In the genomic region with DNA sequence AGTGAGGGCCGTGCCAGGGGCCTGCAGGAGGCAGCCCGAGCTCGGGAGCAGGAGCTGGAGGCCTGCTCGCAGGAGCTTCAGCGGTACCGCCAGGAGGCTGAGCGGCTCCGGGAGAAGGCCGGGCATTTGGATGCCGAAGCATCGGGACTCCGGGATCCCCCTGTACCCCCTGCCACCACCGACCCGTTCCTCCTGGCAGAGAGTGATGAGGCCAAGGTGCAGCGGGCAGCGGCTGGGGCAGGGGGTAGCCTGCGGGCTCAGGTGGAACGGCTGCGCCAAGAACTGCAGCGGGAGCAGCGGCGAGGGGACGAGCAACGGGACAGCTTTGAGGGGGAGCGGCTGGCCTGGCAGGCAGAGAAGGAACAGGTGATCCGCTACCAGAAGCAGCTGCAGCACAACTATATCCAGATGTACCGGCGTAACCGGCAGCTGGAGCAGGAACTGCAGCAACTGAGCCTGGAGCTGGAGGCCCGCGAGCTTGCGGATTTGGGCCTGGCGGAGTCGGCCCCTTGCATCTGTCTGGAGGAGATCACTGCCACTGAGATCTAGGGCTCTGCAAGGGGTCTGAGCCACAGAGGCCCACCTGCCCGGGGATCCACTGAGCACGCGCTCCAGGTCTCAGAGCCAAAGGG, we compare ENCODE assay signal across 22 mouse cellular contexts. TPM values are rescaled to one million over a fixed set of nuclear protein-coding genes. Genes with fewer than 3 reads are reported as not detected.
DNase-seq lines count a peak whose midpoint lies in the region; ATAC-seq and TF ChIP-seq lines count a peak whose summit lies in the region.
"Had no signal": no experiment of that assay in that cellular context is flagged by ENCODE, and none has a peak within 500 bp of the region (broad histone marks: within the 10 kb centered on the region; RNA-seq: fewer than 3 reads in every experiment).

No protein-coding gene starts in this region.

- peaks cover 18% of the 10 kb centered on the region for H3K79me2 ChIP-seq in myocyte (ENCODE audit: control insufficient read depth, insufficient read depth)

- peaks cover 4% of the 10 kb centered on the region for H3K4me1 ChIP-seq in embryonic facial prominence, embryonic 11.5 days (ENCODE audit: control insufficient read depth, insufficient read depth, low read length)

- H3K4me3 ChIP-seq in layer of hippocampus, adult 2 months: no peak overlapping the region
- no peak overlapping the region for H3K4me3 ChIP-seq in embryonic facial prominence, embryonic 11.5 days (ENCODE audit: low read depth, low read length)
- no peak overlapping the region for H3K4me3 ChIP-seq in myocyte
- H3K4me3 ChIP-seq: heart, adult 2 months; heart, embryonic 15.5 days; midbrain, embryonic 12.5 days; neural tube, embryonic 13.5 days had no signal

- no peak overlapping the region for H3K4me2 ChIP-seq in embryonic facial prominence, embryonic 11.5 days (ENCODE audit: low read depth, low read length)
- H3K4me2 ChIP-seq in myocyte (ENCODE audit: low read depth): no peak overlapping the region
- H3K4me2 ChIP-seq: heart, embryonic 15.5 days; midbrain, embryonic 12.5 days; neural tube, embryonic 13.5 days had no signal

- no peak for TF ChIP-seq CTCF in layer of hippocampus, adult 2 months (conservative IDR thresholded peaks at IDR 0.05)

- no peak overlapping the region for H3K9ac ChIP-seq in embryonic facial prominence, embryonic 11.5 days (replicated peaks; ENCODE audit: low read length)
- H3K9ac ChIP-seq: heart, embryonic 15.5 days; midbrain, embryonic 12.5 days; neural tube, embryonic 13.5 days had no signal

- no peaks in the 10 kb centered on the region for H3K27me3 ChIP-seq in embryonic facial prominence, embryonic 11.5 days (ENCODE audit: control insufficient read depth, insufficient read depth, low read length)
- no peaks in the 10 kb centered on the region for H3K27me3 ChIP-seq in myocyte (ENCODE audit: control insufficient read depth, insufficient read depth, insufficient read length)
- H3K27me3 ChIP-seq: heart, embryonic 15.5 days; midbrain, embryonic 12.5 days; neural tube, embryonic 13.5 days had no signal

- H3K27ac ChIP-seq in layer of hippocampus, adult 2 months: peak overlapping the region; percentile 82; the same call in 1 of the 2 replicates
- no peak overlapping the region for H3K27ac ChIP-seq in embryonic facial prominence, embryonic 11.5 days (replicated peaks; ENCODE audit: low read depth, low read length)
- H3K27ac ChIP-seq: heart, embryonic 15.5 days; midbrain, embryonic 12.5 days; neural tube, embryonic 13.5 days had no signal

- no peak for ATAC-seq in embryonic facial prominence, embryonic 11.5 days (replicated peaks; ENCODE audit: insufficient number of reproducible peaks, low FRiP score, low TSS enrichment, low read depth)
- ATAC-seq in erythroid progenitor cell, adult 5-6 weeks (replicated peaks; ENCODE audit: low FRiP score, poor library complexity, severe bottlenecking): no peak
- ATAC-seq: forebrain, embryonic 16.5 days; lung, postnatal 0 days had no signal

- WGBS in embryonic facial prominence, embryonic 11.5 days: 83% methylated on average over 37 of the region's 37 CpGs

- TF ChIP-seq POLR2A in myocyte (IDR thresholded peaks at IDR 0.05; ENCODE audit: insufficient read length, low read depth): peak; percentile 9

- H3K9me3 ChIP-seq in embryonic facial prominence, embryonic 11.5 days (replicated peaks; ENCODE audit: control insufficient read depth, low read length): no peaks in the 10 kb centered on the region
- H3K9me3 ChIP-seq: heart, embryonic 15.5 days; midbrain, embryonic 12.5 days; neural tube, embryonic 13.5 days had no signal

- H3K36me3 ChIP-seq in embryonic facial prominence, embryonic 11.5 days (replicated peaks; ENCODE audit: control insufficient read depth, insufficient read depth, low read depth, low read length): peaks cover 23% of the 10 kb centered on the region
- peaks cover 5% of the 10 kb centered on the region for H3K36me3 ChIP-seq in myocyte (ENCODE audit: control insufficient read depth, insufficient read depth)

- peak; percentile 36 for DNase-seq in cerebellum, adult 11-12 months
- DNase-seq in cerebellum, postnatal 4 days (ENCODE audit: low spot score in 2 of 2): no peak
- no peak for DNase-seq in layer of hippocampus, adult 2 months (ENCODE audit: low spot score in 2 of 2)
- no peak for DNase-seq in layer of hippocampus, adult 18-20 months (ENCODE audit: low spot score in 2 of 2)
- DNase-seq in embryonic facial prominence, embryonic 11.5 days (ENCODE audit: low spot score): peak; percentile 39
- no peak for DNase-seq in gastrocnemius, postnatal 10 days
- DNase-seq: adrenal gland, postnatal 36 days; cerebellum, adult 2 months; heart, adult 2 months; kidney, adult 9 months; kidney, postnatal 36 days; liver; thymus, postnatal 4 days had no signal

- no peak overlapping the region for H3ac ChIP-seq in myocyte (ENCODE audit: control insufficient read depth, insufficient read length)

TF ChIP-seq in myocyte, 11 proteins besides CTCF, POLR2A, EP300 and RAD21:
- TF ChIP-seq TCF3 (IDR thresholded peaks at IDR 0.05; ENCODE audit: insufficient read length, low read depth) (no peak), POLR2AphosphoS2 (IDR thresholded peaks at IDR 0.05; ENCODE audit: insufficient read length, low read depth) (peak; percentile 16)
TF ChIP-seq in myocyte: peak in this region for 1.

RNA-seq across cellular contexts. Expression of gene Lzts2, which starts 11.8 kb away (rescaled TPM):
- 10 to 100 TPM; 28.5 to 30.1 TPM for total RNA-seq in layer of hippocampus, adult 2 months (2021)
- total RNA-seq in layer of hippocampus, adult 18-20 months (2021): 10 to 100 TPM; 32.0 to 35.6 TPM
- polyA plus RNA-seq in embryonic facial prominence, embryonic 11.5 days (2014; fragmentation: Nextera tagmentation; extraction: Ambion mirVana): 53.2 and 57.8 TPM in 2 replicates
- polyA plus RNA-seq in myocyte (2012; fragmentation: generic; extraction: Trizol): 66.1 TPM
- 10 to 100 TPM; 35.4 to 43.4 TPM for total RNA-seq in gastrocnemius, postnatal 10 days (2021)
- 3.8 TPM in 1 of 2 replicates, not detected in the other for total RNA-seq in erythroid progenitor cell, adult 5-6 weeks (2015; ENCODE audit: low replicate concordance)
- 1.4 and 2.2 TPM in 2 replicates for total RNA-seq in erythroid progenitor cell, adult 5-6 weeks (2017; ENCODE audit: low replicate concordance)

RNA-seq across cellular contexts. Expression of gene Pdzd7, which starts 19.5 kb away (rescaled TPM):
- total RNA-seq in layer of hippocampus, adult 2 months (2021): 1 to 10 TPM; 2.1 to 3.3 TPM
- total RNA-seq in layer of hippocampus, adult 18-20 months (2021): 1 to 10 TPM; 1.8 to 2.6 TPM
- 0.21 and 0.41 TPM in 2 replicates for polyA plus RNA-seq in embryonic facial prominence, embryonic 11.5 days (2014; fragmentation: Nextera tagmentation; extraction: Ambion mirVana)
- polyA plus RNA-seq in myocyte (2012; fragmentation: generic; extraction: Trizol): 5.0 TPM
- total RNA-seq in gastrocnemius, postnatal 10 days (2021): 10 to 100 TPM; 12.4 to 19.5 TPM
- not detected in 2 replicates for total RNA-seq in erythroid progenitor cell, adult 5-6 weeks (2015; ENCODE audit: low replicate concordance)
- total RNA-seq in erythroid progenitor cell, adult 5-6 weeks (2017; ENCODE audit: low replicate concordance): not detected in 2 replicates
- total RNA-seq: hematopoietic stem cell, adult 5-6 weeks had no signal
- polyA plus RNA-seq: liver, embryonic 16.5 days had no signal

RNA-seq across cellular contexts. Expression of gene Mrpl43, which starts 19.8 kb away (rescaled TPM):
- total RNA-seq in layer of hippocampus, adult 2 months (2021): 10 to 100 TPM; 38.6 to 41.1 TPM
- 10 to 100 TPM; 40.6 to 42.2 TPM for total RNA-seq in layer of hippocampus, adult 18-20 months (2021)
- polyA plus RNA-seq in embryonic facial prominence, embryonic 11.5 days (2014; fragmentation: Nextera tagmentation; extraction: Ambion mirVana): 62.9 and 66.8 TPM in 2 replicates
- polyA plus RNA-seq in myocyte (2012; fragmentation: generic; extraction: Trizol): 81.3 TPM
- total RNA-seq in gastrocnemius, postnatal 10 days (2021): 10 to 100 TPM; 32.4 to 33.7 TPM
- 15.5 and 19.3 TPM in 2 replicates for total RNA-seq in erythroid progenitor cell, adult 5-6 weeks (2015; ENCODE audit: low replicate concordance)
- 8.4 and 11.4 TPM in 2 replicates for total RNA-seq in erythroid progenitor cell, adult 5-6 weeks (2017; ENCODE audit: low replicate concordance)

RNA-seq across cellular contexts. Expression of gene Twnk, which starts 20.6 kb away (rescaled TPM):
- 10 to 100 TPM; 14.7 to 15.3 TPM for total RNA-seq in layer of hippocampus, adult 2 months (2021)
- 10 to 100 TPM; 15.6 to 16.5 TPM for total RNA-seq in layer of hippocampus, adult 18-20 months (2021)
- 18.0 and 19.7 TPM in 2 replicates for polyA plus RNA-seq in embryonic facial prominence, embryonic 11.5 days (2014; fragmentation: Nextera tagmentation; extraction: Ambion mirVana)
- polyA plus RNA-seq in myocyte (2012; fragmentation: generic; extraction: Trizol): 13.5 TPM
- 10 to 100 TPM; 13.8 to 14.7 TPM for total RNA-seq in gastrocnemius, postnatal 10 days (2021)
- 2.9 and 4.3 TPM in 2 replicates for total RNA-seq in erythroid progenitor cell, adult 5-6 weeks (2015; ENCODE audit: low replicate concordance)
- total RNA-seq in erythroid progenitor cell, adult 5-6 weeks (2017; ENCODE audit: low replicate concordance): 1.4 and 2.0 TPM in 2 replicates

RNA-seq across cellular contexts. Expression of gene Sfxn3, which starts 21.2 kb away (rescaled TPM):
- total RNA-seq in layer of hippocampus, adult 2 months (2021): 10 to 100 TPM; 87.3 to 99.8 TPM
- total RNA-seq in layer of hippocampus, adult 18-20 months (2021): 100 to 1,000 TPM in 1 of 2 experiments, 10 to 100 TPM in 1; 89.4 to 103 TPM
- polyA plus RNA-seq in embryonic facial prominence, embryonic 11.5 days (2014; fragmentation: Nextera tagmentation; extraction: Ambion mirVana): 14.7 and 15.4 TPM in 2 replicates
- polyA plus RNA-seq in myocyte (2012; fragmentation: generic; extraction: Trizol): 43.4 TPM
- total RNA-seq in gastrocnemius, postnatal 10 days (2021): 10 to 100 TPM; 24.1 to 24.2 TPM
- total RNA-seq in erythroid progenitor cell, adult 5-6 weeks (2015; ENCODE audit: low replicate concordance): 1.4 and 4.6 TPM in 2 replicates
- total RNA-seq in erythroid progenitor cell, adult 5-6 weeks (2017; ENCODE audit: low replicate concordance): 1.6 and 3.3 TPM in 2 replicates

Comparison
In these comparisons a context has a peak if more than half of its experiments do, and no peak if none do; other contexts are left out.
1. DNase-seq: peak in cerebellum, adult 11-12 months (single experiment) and embryonic facial prominence, embryonic 11.5 days (single experiment); none in cerebellum, postnatal 4 days (0 of 2), layer of hippocampus, adult 2 months (0 of 2), layer of hippocampus, adult 18-20 months (0 of 2) and gastrocnemius, postnatal 10 days (single experiment).
2. RNA of gene Lzts2, which starts 11.8 kb away (total RNA-seq): 35.4 to 43.4 TPM in gastrocnemius, postnatal 10 days, 32.0 to 35.6 TPM in layer of hippocampus, adult 18-20 months and 28.5 to 30.1 TPM in layer of hippocampus, adult 2 months; 1.4 to 3.8 TPM in erythroid progenitor cell, adult 5-6 weeks; every median in the first group is over 4 times any median in the second.